Mouse (Mus musculus): ENCODE results near the gene Topbp1. TPM values are rescaled to one million over a fixed set of nuclear protein-coding genes. Genes with fewer than 3 reads are reported as not detected.

Gene Topbp1
- polyA plus RNA-seq, 1 experiment from 2014 or later = 53.8 TPM

DNA sequence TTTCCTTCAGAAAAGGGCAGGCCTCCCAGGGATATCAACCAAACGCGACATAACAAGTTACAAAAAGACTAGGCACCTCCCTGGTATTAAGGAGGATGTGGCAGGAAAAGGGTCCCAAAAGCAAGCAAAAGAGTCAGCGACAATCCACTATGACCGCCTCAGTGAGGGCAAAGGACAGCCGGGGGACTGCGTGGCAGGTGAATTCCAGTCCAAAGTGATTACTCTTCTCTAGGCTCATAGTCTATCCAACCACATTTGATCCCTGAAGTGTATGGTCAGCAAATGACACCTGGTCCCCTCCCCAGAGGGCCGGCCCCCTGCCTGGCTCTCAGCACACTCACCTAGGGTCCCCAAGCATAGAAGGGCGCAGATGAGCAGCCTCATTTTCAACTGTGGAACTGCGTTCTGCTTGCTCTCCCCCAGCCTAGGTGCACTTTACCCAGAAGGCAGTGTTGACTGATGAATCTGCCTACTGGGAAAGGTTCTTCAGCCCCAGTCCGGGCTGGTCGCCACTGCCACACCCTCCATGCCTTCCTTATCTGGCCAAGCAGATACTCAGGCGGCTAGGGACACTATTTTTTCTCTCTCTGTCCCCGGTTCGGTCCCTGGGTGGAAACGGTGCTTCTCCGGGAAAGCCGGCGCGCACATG, 17.1 kb upstream of the Topbp1 start:
- H3K4me3 ChIP-seq (ENCODE audit: low read depth, low read length) = peak overlapping the region; percentile 28
- ATAC-seq (replicated peaks; ENCODE audit: insufficient number of reproducible peaks, low FRiP score, low TSS enrichment) = peak; percentile 91
- no peaks in the 10 kb centered on the region for H3K36me3 ChIP-seq (ENCODE audit: control insufficient read depth, insufficient read depth, low read length)
- peak overlapping the region; percentile 54 for H3K9ac ChIP-seq (ENCODE audit: low read depth, low read length)
- H3K27ac ChIP-seq (ENCODE audit: low read depth, low read length) = peak overlapping the region; percentile 81
- peak overlapping the region; percentile 44 for H3K4me2 ChIP-seq
- H3K9me3 ChIP-seq (replicated peaks; ENCODE audit: control insufficient read depth, low read length) = no peaks in the 10 kb centered on the region
- WGBS (ENCODE audit: insufficient replicate concordance) = 61% methylated on average over 19 of the region's 19 CpGs
- no peaks in the 10 kb centered on the region for H3K27me3 ChIP-seq (ENCODE audit: control insufficient read depth, insufficient read depth, low read length)
- H3K4me1 ChIP-seq (ENCODE audit: control insufficient read depth, insufficient read depth, low read length) = no peaks in the 10 kb centered on the region

DNA sequence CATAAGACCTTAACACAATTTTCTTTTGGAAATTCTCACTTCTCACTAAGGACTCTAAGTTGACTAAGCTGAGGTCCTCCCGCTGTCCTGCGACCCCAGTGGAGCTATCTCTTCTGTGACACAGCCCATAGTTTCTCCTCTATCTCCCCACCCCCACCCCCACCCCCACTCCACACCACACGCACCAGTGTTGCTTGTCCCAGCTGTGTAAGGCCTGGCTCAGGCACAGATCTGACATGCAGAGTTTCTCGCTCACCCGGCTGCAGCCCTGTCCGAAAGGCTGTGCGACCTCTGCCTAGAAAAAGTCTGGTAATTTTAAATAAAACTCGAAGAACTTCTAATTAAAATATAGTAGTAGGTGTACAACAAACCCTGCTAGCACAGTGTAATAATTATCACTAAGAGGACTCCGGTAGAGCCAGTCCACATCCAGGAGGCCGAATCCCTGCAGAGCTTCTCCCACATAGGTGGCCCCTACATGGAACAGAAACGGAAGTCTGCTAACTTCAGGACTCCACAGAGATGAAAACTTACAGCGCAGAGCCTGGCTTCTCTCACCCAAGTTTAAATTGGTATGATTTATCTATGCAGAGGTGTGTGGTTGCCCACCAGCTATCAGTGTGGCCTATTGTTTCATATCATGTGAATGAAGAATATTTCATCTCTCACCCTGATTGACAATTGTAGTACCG, 16.4 kb upstream of the Topbp1 start:
- Histone ChIP-seq H3K36me3 (ENCODE audit: control insufficient read depth, insufficient read depth, low read length) (no peaks in the 10 kb centered on the region), H3K27ac (ENCODE audit: low read depth, low read length) (peak overlapping the region; percentile 69), H3K4me1 (ENCODE audit: control insufficient read depth, insufficient read depth, low read length) (no peaks in the 10 kb centered on the region), H3K9ac (ENCODE audit: low read depth, low read length) (no peak overlapping the region), H3K27me3 (ENCODE audit: control insufficient read depth, insufficient read depth, low read length) (no peaks in the 10 kb centered on the region), H3K9me3 (replicated peaks; ENCODE audit: control insufficient read depth, low read length) (no peaks in the 10 kb centered on the region), H3K4me3 (ENCODE audit: low read depth, low read length) (no peak overlapping the region), H3K4me2 (peak overlapping the region; percentile 44)
- WGBS (ENCODE audit: insufficient replicate concordance) = 63% methylated on average over 13 of the region's 13 CpGs
- peak; percentile 84 for ATAC-seq (replicated peaks; ENCODE audit: insufficient number of reproducible peaks, low FRiP score, low TSS enrichment)

DNA sequence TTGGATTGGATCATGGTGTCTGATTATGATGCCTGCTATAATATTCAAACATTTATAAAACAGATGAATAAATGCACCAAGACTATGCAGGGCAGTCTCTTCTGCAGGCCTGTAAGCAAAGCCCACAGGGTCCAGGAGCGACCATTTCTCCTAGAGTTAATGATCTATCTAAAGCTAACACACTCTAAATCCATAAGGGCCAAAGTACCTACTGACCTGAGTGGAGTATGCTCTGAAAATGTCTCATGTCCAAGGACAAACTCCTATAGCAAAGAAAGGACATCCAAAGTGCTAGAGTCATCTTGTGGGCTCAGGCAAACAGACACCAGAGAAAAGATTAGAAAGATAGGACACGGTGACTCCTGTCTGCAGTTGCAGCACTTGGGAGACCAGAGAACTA, 10.5 kb upstream of the Topbp1 start:
- Histone ChIP-seq H3K9ac (ENCODE audit: low read depth, low read length) (no peak overlapping the region), H3K27me3 (ENCODE audit: control insufficient read depth, insufficient read depth, low read length) (no peaks in the 10 kb centered on the region), H3K4me1 (ENCODE audit: control insufficient read depth, insufficient read depth, low read length) (no peaks in the 10 kb centered on the region), H3K4me2 (no peak overlapping the region), H3K9me3 (replicated peaks; ENCODE audit: control insufficient read depth, low read length) (no peaks in the 10 kb centered on the region), H3K27ac (ENCODE audit: low read depth, low read length) (no peak overlapping the region), H3K4me3 (ENCODE audit: low read depth, low read length) (no peak overlapping the region), H3K36me3 (ENCODE audit: control insufficient read depth, insufficient read depth, low read length) (no peaks in the 10 kb centered on the region)
- 71% methylated on average over 2 of the region's 2 CpGs for WGBS (ENCODE audit: insufficient replicate concordance)
- no peak for ATAC-seq (replicated peaks; ENCODE audit: insufficient number of reproducible peaks, low FRiP score, low TSS enrichment)

DNA sequence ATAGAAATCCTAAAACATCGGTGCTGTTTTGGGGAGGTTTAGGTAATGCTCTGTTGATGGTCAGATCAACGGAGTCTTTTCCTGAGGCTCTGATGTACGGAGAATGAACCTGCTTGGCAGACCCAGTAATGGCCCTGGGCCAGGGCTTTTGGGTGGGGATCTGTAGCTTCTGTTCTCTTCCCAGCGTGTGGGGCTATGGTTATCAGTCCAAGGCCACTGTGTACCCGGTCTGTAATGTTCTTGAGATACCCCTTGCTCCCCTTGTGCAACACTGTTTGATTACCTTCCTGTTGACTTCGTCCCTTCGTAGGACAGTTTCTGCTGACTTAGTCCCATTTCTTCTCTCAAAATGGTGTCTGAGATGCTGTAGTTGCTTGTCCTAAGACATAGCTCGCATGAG, 3.9 kb upstream of the Topbp1 start:
- Histone ChIP-seq H3K27me3 (ENCODE audit: control insufficient read depth, insufficient read depth, low read length) (no peaks in the 10 kb centered on the region), H3K4me2 (no peak overlapping the region), H3K9me3 (replicated peaks; ENCODE audit: control insufficient read depth, low read length) (no peaks in the 10 kb centered on the region), H3K27ac (ENCODE audit: low read depth, low read length) (no peak overlapping the region), H3K9ac (ENCODE audit: low read depth, low read length) (no peak overlapping the region), H3K4me1 (ENCODE audit: control insufficient read depth, insufficient read depth, low read length) (no peaks in the 10 kb centered on the region), H3K4me3 (ENCODE audit: low read depth, low read length) (no peak overlapping the region), H3K36me3 (ENCODE audit: control insufficient read depth, insufficient read depth, low read length) (no peaks in the 10 kb centered on the region)
- no peak for ATAC-seq (replicated peaks; ENCODE audit: insufficient number of reproducible peaks, low FRiP score, low TSS enrichment)
- 89% methylated on average over 8 of the region's 8 CpGs for WGBS (ENCODE audit: insufficient replicate concordance)

DNA sequence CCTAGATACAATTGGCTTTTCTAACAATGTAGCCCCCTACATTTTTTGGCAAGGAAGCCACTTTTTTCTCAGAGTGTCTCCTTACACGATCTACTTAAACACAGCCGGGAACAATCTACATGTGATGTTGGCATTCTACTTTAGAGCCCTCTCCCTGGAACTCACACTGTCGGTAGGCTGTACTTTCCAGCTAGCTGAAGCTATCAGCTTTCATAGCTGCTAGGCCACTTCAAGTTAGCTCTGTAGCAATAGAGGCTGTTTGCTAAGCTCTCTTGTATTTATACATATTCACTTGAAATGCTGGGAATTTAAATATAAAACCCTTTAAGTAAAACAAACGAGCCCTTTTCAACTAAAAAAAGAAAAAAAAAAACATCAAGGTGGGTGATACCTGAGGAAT, 2.8 kb upstream of the Topbp1 start:
- H3K36me3 ChIP-seq (ENCODE audit: control insufficient read depth, insufficient read depth, low read length) = no peaks in the 10 kb centered on the region
- H3K4me3 ChIP-seq (ENCODE audit: low read depth, low read length) = no peak overlapping the region
- no peak for ATAC-seq (replicated peaks; ENCODE audit: insufficient number of reproducible peaks, low FRiP score, low TSS enrichment)
- H3K4me2 ChIP-seq = no peak overlapping the region
- H3K9ac ChIP-seq (ENCODE audit: low read depth, low read length) = no peak overlapping the region
- H3K9me3 ChIP-seq (replicated peaks; ENCODE audit: control insufficient read depth, low read length) = no peaks in the 10 kb centered on the region
- H3K4me1 ChIP-seq (ENCODE audit: control insufficient read depth, insufficient read depth, low read length) = 0 out of 2 replicates have a peak, but pooled peaks cover 5% of the 10 kb centered on the region
- 69% methylated on average over 4 of the region's 4 CpGs for WGBS (ENCODE audit: insufficient replicate concordance)
- no peaks in the 10 kb centered on the region for H3K27me3 ChIP-seq (ENCODE audit: control insufficient read depth, insufficient read depth, low read length)
- H3K27ac ChIP-seq (ENCODE audit: low read depth, low read length) = no peak overlapping the region

DNA sequence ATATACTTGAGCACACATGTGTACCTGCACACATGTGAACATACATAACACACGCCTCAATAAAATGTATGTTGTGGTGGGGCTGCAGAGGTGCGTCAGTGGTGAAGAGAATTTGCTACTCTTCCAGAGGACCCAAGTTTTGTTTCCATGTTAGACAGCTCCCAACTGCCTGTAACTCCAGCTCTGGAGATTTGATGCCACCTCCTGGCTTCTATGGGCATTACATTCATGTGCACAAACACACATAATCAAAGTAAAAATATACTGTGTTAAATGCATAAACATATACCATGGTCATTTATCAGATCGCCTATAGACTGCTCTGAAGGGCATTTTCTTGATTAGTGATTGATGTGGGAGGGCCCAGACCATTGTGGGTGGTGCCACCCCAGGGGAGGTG, 2.3 kb upstream of the Topbp1 start:
- no peak for ATAC-seq (replicated peaks; ENCODE audit: insufficient number of reproducible peaks, low FRiP score, low TSS enrichment)

DNA sequence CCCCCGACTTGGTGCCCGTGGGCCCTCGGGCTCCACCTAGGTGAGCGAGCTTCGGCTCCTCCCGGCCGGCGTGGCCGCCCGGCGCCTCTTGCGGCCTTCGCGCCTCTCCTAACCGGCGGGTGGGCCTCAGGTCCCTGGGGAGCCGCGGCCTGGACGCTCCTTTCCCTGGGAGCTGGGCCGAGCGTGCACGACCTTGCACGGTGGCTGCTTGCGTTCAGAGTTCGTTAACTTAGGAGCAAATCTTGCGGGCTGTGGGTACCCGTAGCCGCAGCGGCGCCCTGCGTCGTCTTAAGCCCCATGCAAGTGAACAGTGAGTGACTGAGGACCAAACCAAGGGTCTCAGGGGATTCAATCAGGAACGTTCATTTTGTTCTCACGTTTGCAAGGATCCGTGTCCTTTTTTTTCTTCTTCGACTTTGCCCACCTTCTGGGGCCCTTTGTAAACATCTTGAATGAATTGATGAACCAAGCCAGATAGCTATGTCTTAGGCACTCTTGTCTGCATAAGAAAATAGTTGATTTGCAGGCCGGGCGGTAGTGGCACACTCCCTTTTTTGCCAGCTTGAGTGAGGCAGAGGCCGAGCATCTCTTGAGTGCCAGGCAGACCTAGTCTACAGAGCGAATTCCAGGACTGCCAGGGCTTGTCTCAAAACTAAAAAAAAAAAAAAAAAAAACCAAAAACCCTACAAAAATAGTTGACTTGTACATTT, 472 bp downstream of the Topbp1 start:
- under 1% methylated on average over 40 of the region's 40 CpGs for WGBS (ENCODE audit: insufficient replicate concordance)
- peak; percentile 71 for ATAC-seq (replicated peaks; ENCODE audit: insufficient number of reproducible peaks, low FRiP score, low TSS enrichment)
- peak overlapping the region; percentile 85 for H3K27ac ChIP-seq (ENCODE audit: low read depth, low read length)
- no peaks in the 10 kb centered on the region for H3K27me3 ChIP-seq (ENCODE audit: control insufficient read depth, insufficient read depth, low read length)
- peak overlapping the region; percentile 76 for H3K4me2 ChIP-seq
- peak overlapping the region; percentile 86 for H3K4me3 ChIP-seq (ENCODE audit: low read depth, low read length)
- H3K9ac ChIP-seq (ENCODE audit: low read depth, low read length) = peak overlapping the region; percentile 90
- H3K4me1 ChIP-seq (ENCODE audit: control insufficient read depth, insufficient read depth, low read length) = 0 out of 2 replicates have a peak, but pooled peaks cover 6% of the 10 kb centered on the region
- no peaks in the 10 kb centered on the region for H3K9me3 ChIP-seq (replicated peaks; ENCODE audit: control insufficient read depth, low read length)
- H3K36me3 ChIP-seq (ENCODE audit: control insufficient read depth, insufficient read depth, low read length) = peaks cover 13% of the 10 kb centered on the region

More for the DNA sequence above, 2.3 kb upstream of the Topbp1 start:
- Histone ChIP-seq H3K36me3 (ENCODE audit: control insufficient read depth, insufficient read depth, low read length) (no peaks in the 10 kb centered on the region), H3K4me3 (ENCODE audit: low read depth, low read length) (no peak overlapping the region), H3K4me2 (no peak overlapping the region), H3K27ac (ENCODE audit: low read depth, low read length) (no peak overlapping the region), H3K4me1 (ENCODE audit: control insufficient read depth, insufficient read depth, low read length) (0 out of 2 replicates have a peak, but pooled peaks cover 6% of the 10 kb centered on the region), H3K9me3 (replicated peaks; ENCODE audit: control insufficient read depth, low read length) (no peaks in the 10 kb centered on the region), H3K27me3 (ENCODE audit: control insufficient read depth, insufficient read depth, low read length) (no peaks in the 10 kb centered on the region), H3K9ac (ENCODE audit: low read depth, low read length) (no peak overlapping the region)
- WGBS (ENCODE audit: insufficient replicate concordance) = 35% methylated on average over 3 of the region's 3 CpGs

DNA sequence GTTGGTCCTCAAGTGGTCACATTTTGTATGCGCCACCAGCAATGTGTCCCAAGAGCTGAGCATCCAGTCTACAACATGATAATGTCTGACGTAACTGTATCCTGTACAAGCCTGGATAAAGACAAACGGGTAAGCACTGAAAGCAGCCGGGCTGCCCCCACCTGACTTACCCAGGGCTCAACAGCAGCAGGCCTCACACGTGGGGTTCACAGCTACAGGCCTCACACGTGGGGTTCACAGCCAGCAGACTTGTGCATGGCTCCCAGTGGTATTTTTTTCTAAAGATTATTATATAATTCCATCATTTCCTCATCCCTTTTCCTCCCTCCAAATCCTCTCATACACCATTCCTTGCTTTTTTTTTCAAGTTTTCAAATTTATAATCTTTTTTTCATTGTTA, 4.8 kb downstream of the Topbp1 start:
- Histone ChIP-seq H3K27ac (ENCODE audit: low read depth, low read length) (no peak overlapping the region), H3K36me3 (ENCODE audit: control insufficient read depth, insufficient read depth, low read length) (peaks cover 29% of the 10 kb centered on the region), H3K9ac (ENCODE audit: low read depth, low read length) (no peak overlapping the region), H3K9me3 (replicated peaks; ENCODE audit: control insufficient read depth, low read length) (no peaks in the 10 kb centered on the region), H3K4me3 (ENCODE audit: low read depth, low read length) (no peak overlapping the region), H3K4me1 (ENCODE audit: control insufficient read depth, insufficient read depth, low read length) (0 out of 2 replicates have a peak, but pooled peaks cover 6% of the 10 kb centered on the region), H3K27me3 (ENCODE audit: control insufficient read depth, insufficient read depth, low read length) (no peaks in the 10 kb centered on the region), H3K4me2 (no peak overlapping the region)
- 86% methylated on average over 6 of the region's 6 CpGs for WGBS (ENCODE audit: insufficient replicate concordance)
- ATAC-seq (replicated peaks; ENCODE audit: insufficient number of reproducible peaks, low FRiP score, low TSS enrichment) = no peak

All from heart, embryonic 11.5 days (tissue).